Comparison of ENCODE assay signal across 11 mouse cellular contexts in genomic region chr12:87305767-87306583, GRCm38 (mm10). TPM values are rescaled to one million over a fixed set of nuclear protein-coding genes. Genes with fewer than 3 reads are reported as not detected.
DNase-seq lines count a peak whose midpoint lies in the region; ATAC-seq lines count a peak whose summit lies in the region.
"Had no signal": no experiment of that assay in that cellular context is flagged by ENCODE, and none has a peak within 500 bp of the region (broad histone marks: within the 10 kb centered on the region; RNA-seq: fewer than 3 reads in every experiment).

No protein-coding gene starts in this region.

- no peaks in the 10 kb centered on the region; the same call in 1 of the 2 replicates for H3K36me3 ChIP-seq in midbrain, embryonic 15.5 days (replicated peaks)

- DNase-seq in left cerebral cortex, postnatal 4 days = peak; percentile 56
- no peak for DNase-seq in left cerebral cortex, postnatal 14 days (ENCODE audit: low spot score in 2 of 2)
- peak; percentile 49 for DNase-seq in cerebellum, adult 11-12 months
- peak; percentile 64 to 75 for DNase-seq in cerebellum, postnatal 14 days
- no peak for DNase-seq in kidney, postnatal 4 days
- DNase-seq: adrenal gland, postnatal 14 days; gastrocnemius, postnatal 25 days; right cerebral cortex, postnatal 25 days had no signal

- 0 out of 2 replicates have a peak, but pooled peaks cover 8% of the 10 kb centered on the region for H3K27me3 ChIP-seq in midbrain, embryonic 15.5 days (replicated peaks)

- H3K4me2 ChIP-seq in midbrain, embryonic 15.5 days = no peak overlapping the region
- H3K4me2 ChIP-seq: kidney, embryonic 15.5 days had no signal

- 0 out of 2 replicates have a peak overlapping the region, but pooled peaks have one; percentile 34 for H3K27ac ChIP-seq in midbrain, embryonic 15.5 days
- H3K27ac ChIP-seq: kidney, embryonic 15.5 days had no signal

- H3K4me3 ChIP-seq in midbrain, embryonic 15.5 days = no peak overlapping the region
- H3K4me3 ChIP-seq: kidney, embryonic 15.5 days had no signal

- peaks cover 7% of the 10 kb centered on the region for H3K4me1 ChIP-seq in midbrain, embryonic 15.5 days
- H3K4me1 ChIP-seq: kidney, embryonic 15.5 days had no signal

- intact Hi-C loops in left cerebral cortex, postnatal 4 days (cut with DNase I) = no loop called here
- intact Hi-C loops in left cerebral cortex, postnatal 14 days (cut with DNase I) = no loop called here

- WGBS in midbrain, embryonic 15.5 days = 24% methylated on average over 13 of the region's 13 CpGs

- no peaks in the 10 kb centered on the region for H3K9me3 ChIP-seq in midbrain, embryonic 15.5 days
- H3K9me3 ChIP-seq: kidney, embryonic 15.5 days had no signal

- no peak overlapping the region for H3K9ac ChIP-seq in midbrain, embryonic 15.5 days
- H3K9ac ChIP-seq: kidney, embryonic 15.5 days had no signal

- ATAC-seq in midbrain, embryonic 15.5 days (replicated peaks) = peak; percentile 72
- no peak for ATAC-seq in erythroid progenitor cell, adult 5-6 weeks (replicated peaks; ENCODE audit: low FRiP score, poor library complexity, severe bottlenecking)

RNA-seq across cellular contexts. Expression of gene Ism2, which starts 6.5 kb away (rescaled TPM):
- total RNA-seq in left cerebral cortex, postnatal 4 days (2021) = 1 to 10 TPM in 1 of 2 experiments, under 1 TPM in 1; 0.68 to 1.4 TPM
- total RNA-seq in left cerebral cortex, postnatal 14 days (2021) = under 1 TPM; 0.47 to 0.48 TPM
- polyA plus RNA-seq in midbrain, embryonic 15.5 days (2015; fragmentation: Nextera tagmentation; extraction: Ambion mirVana) = 1.4 and 1.8 TPM in 2 replicates
- not detected in 2 replicates for total RNA-seq in erythroid progenitor cell, adult 5-6 weeks (2015; ENCODE audit: low replicate concordance)
- total RNA-seq in erythroid progenitor cell, adult 5-6 weeks (2017; ENCODE audit: low replicate concordance) = not detected in 2 replicates
- total RNA-seq: adrenal gland, postnatal 14 days; gastrocnemius, postnatal 25 days had no signal

RNA-seq across cellular contexts. Expression of gene Ahsa1, which starts 39.7 kb away (rescaled TPM):
- total RNA-seq in left cerebral cortex, postnatal 4 days (2021) = 100 to 1,000 TPM; 151 to 156 TPM
- 100 to 1,000 TPM; 158 to 159 TPM for total RNA-seq in left cerebral cortex, postnatal 14 days (2021)
- 217 and 222 TPM in 2 replicates for polyA plus RNA-seq in midbrain, embryonic 15.5 days (2015; fragmentation: Nextera tagmentation; extraction: Ambion mirVana)
- total RNA-seq in erythroid progenitor cell, adult 5-6 weeks (2015; ENCODE audit: low replicate concordance) = 22.7 and 28.5 TPM in 2 replicates
- 58.2 and 58.3 TPM in 2 replicates for total RNA-seq in erythroid progenitor cell, adult 5-6 weeks (2017; ENCODE audit: low replicate concordance)

RNA-seq across cellular contexts. Expression of gene Vipas39, which starts 39.9 kb away (rescaled TPM):
- 10 to 100 TPM; 60.5 to 62.8 TPM for total RNA-seq in left cerebral cortex, postnatal 4 days (2021)
- total RNA-seq in left cerebral cortex, postnatal 14 days (2021) = 10 to 100 TPM; 55.8 to 58.7 TPM
- 61.5 and 64.2 TPM in 2 replicates for polyA plus RNA-seq in midbrain, embryonic 15.5 days (2015; fragmentation: Nextera tagmentation; extraction: Ambion mirVana)
- total RNA-seq in erythroid progenitor cell, adult 5-6 weeks (2015; ENCODE audit: low replicate concordance) = 2.5 and 5.4 TPM in 2 replicates
- 1.4 and 9.1 TPM in 2 replicates for total RNA-seq in erythroid progenitor cell, adult 5-6 weeks (2017; ENCODE audit: low replicate concordance)

Comparison
In these comparisons a context has a peak if more than half of its experiments do, and no peak if none do; other contexts are left out.
1. DNase-seq: peak in left cerebral cortex, postnatal 4 days (single experiment), cerebellum, adult 11-12 months (single experiment) and cerebellum, postnatal 14 days (2 of 2); none in left cerebral cortex, postnatal 14 days (0 of 2) and kidney, postnatal 4 days (0 of 2).
2. RNA of gene Vipas39, which starts 39.9 kb away (total RNA-seq): 60.5 to 62.8 TPM in left cerebral cortex, postnatal 4 days and 55.8 to 58.7 TPM in left cerebral cortex, postnatal 14 days; 1.4 to 9.1 TPM in erythroid progenitor cell, adult 5-6 weeks; every median in the first group is over 4 times any median in the second.